Mouse (Mus musculus): Measurements from ENCODE around the gene Abca3. TPM values are rescaled to one million over a fixed set of nuclear protein-coding genes. Genes with fewer than 3 reads are reported as not detected.

Abca3 gene
- polyA plus RNA-seq, 1 experiment from 2014 or later = 20.8 TPM

GRCm38 (mm10) chr17:24352370-24353194, 832 bp downstream of the Abca3 start:
- ATAC-seq (ENCODE audit: low FRiP score, low TSS enrichment) = no peak; the same call in 1 of the 2 replicates
- 3% methylated on average over 36 of the region's 36 CpGs for WGBS
- H3K9ac ChIP-seq (replicated peaks; ENCODE audit: low read length) = peak overlapping the region; percentile 77

GRCm38 (mm10) chr17:24353960-24354359, 2.2 kb downstream of the Abca3 start:
- Histone ChIP-seq H3K9me3 (ENCODE audit: low read length) (no peaks in the 10 kb centered on the region), H3K4me1 (ENCODE audit: insufficient read depth, low read length) (peaks cover 17% of the 10 kb centered on the region), H3K27me3 (ENCODE audit: insufficient read depth, low read length) (peaks cover 17% of the 10 kb centered on the region), H3K9ac (replicated peaks; ENCODE audit: low read length) (no peak overlapping the region), H3K4me3 (ENCODE audit: low read length) (no peak overlapping the region), H3K36me3 (ENCODE audit: insufficient read depth, low read length) (no peaks in the 10 kb centered on the region), H3K27ac (ENCODE audit: low read length) (no peak overlapping the region), H3K4me2 (replicated peaks; ENCODE audit: low read depth, low read length) (no peak overlapping the region)
- 87% methylated on average over 3 of the region's 3 CpGs for WGBS
- no peak for ATAC-seq (ENCODE audit: low FRiP score, low TSS enrichment)

More at GRCm38 (mm10) chr17:24352370-24353194, 832 bp downstream of the Abca3 start:
- Histone ChIP-seq H3K4me3 (ENCODE audit: low read length) (peak overlapping the region; percentile 70), H3K27ac (ENCODE audit: low read length) (peak overlapping the region; percentile 70), H3K36me3 (ENCODE audit: insufficient read depth, low read length) (no peaks in the 10 kb centered on the region), H3K4me1 (ENCODE audit: insufficient read depth, low read length) (peaks cover 17% of the 10 kb centered on the region), H3K27me3 (ENCODE audit: insufficient read depth, low read length) (peaks cover 17% of the 10 kb centered on the region), H3K9me3 (ENCODE audit: low read length) (no peaks in the 10 kb centered on the region), H3K4me2 (replicated peaks; ENCODE audit: low read depth, low read length) (peak overlapping the region; percentile 93)

GRCm38 (mm10) chr17:24355284-24355683, 3.5 kb downstream of the Abca3 start:
- no peaks in the 10 kb centered on the region for H3K36me3 ChIP-seq (ENCODE audit: insufficient read depth, low read length)
- 77% methylated on average over 8 of the region's 8 CpGs for WGBS
- peak overlapping the region; percentile 32; the same call in 1 of the 2 replicates for H3K27ac ChIP-seq (ENCODE audit: low read length)
- no peak overlapping the region for H3K4me3 ChIP-seq (ENCODE audit: low read length)
- H3K9ac ChIP-seq (replicated peaks; ENCODE audit: low read length) = no peak overlapping the region
- H3K9me3 ChIP-seq (ENCODE audit: low read length) = no peaks in the 10 kb centered on the region
- H3K4me1 ChIP-seq (ENCODE audit: insufficient read depth, low read length) = peaks cover 17% of the 10 kb centered on the region
- peaks cover 11% of the 10 kb centered on the region for H3K27me3 ChIP-seq (ENCODE audit: insufficient read depth, low read length)
- H3K4me2 ChIP-seq (replicated peaks; ENCODE audit: low read depth, low read length) = no peak overlapping the region
- ATAC-seq (ENCODE audit: low FRiP score, low TSS enrichment) = no peak

GRCm38 (mm10) chr17:24359006-24359405, 7.3 kb downstream of the Abca3 start:
- Histone ChIP-seq H3K9ac (replicated peaks; ENCODE audit: low read length) (no peak overlapping the region), H3K27me3 (ENCODE audit: insufficient read depth, low read length) (no peaks in the 10 kb centered on the region), H3K4me3 (ENCODE audit: low read length) (no peak overlapping the region), H3K36me3 (ENCODE audit: insufficient read depth, low read length) (no peaks in the 10 kb centered on the region), H3K9me3 (ENCODE audit: low read length) (no peaks in the 10 kb centered on the region), H3K4me1 (ENCODE audit: insufficient read depth, low read length) (peaks cover 3% of the 10 kb centered on the region; the same call in 1 of the 2 replicates), H3K27ac (ENCODE audit: low read length) (peak overlapping the region; percentile 6; the same call in 1 of the 2 replicates), H3K4me2 (replicated peaks; ENCODE audit: low read depth, low read length) (no peak overlapping the region)
- 87% methylated on average over 8 of the region's 8 CpGs for WGBS
- no peak for ATAC-seq (ENCODE audit: low FRiP score, low TSS enrichment)

GRCm38 (mm10) chr17:24359903-24360302, 8.2 kb downstream of the Abca3 start:
- Histone ChIP-seq H3K4me3 (ENCODE audit: low read length) (no peak overlapping the region), H3K27ac (ENCODE audit: low read length) (no peak overlapping the region), H3K9ac (replicated peaks; ENCODE audit: low read length) (no peak overlapping the region), H3K9me3 (ENCODE audit: low read length) (no peaks in the 10 kb centered on the region), H3K36me3 (ENCODE audit: insufficient read depth, low read length) (no peaks in the 10 kb centered on the region), H3K27me3 (ENCODE audit: insufficient read depth, low read length) (no peaks in the 10 kb centered on the region), H3K4me1 (ENCODE audit: insufficient read depth, low read length) (peaks cover 3% of the 10 kb centered on the region; the same call in 1 of the 2 replicates), H3K4me2 (replicated peaks; ENCODE audit: low read depth, low read length) (no peak overlapping the region)
- no peak for ATAC-seq (ENCODE audit: low FRiP score, low TSS enrichment)
- 69% methylated on average over 2 of the region's 2 CpGs for WGBS

GRCm38 (mm10) chr17:24360841-24361240, 9.1 kb downstream of the Abca3 start:
- Histone ChIP-seq H3K27me3 (ENCODE audit: insufficient read depth, low read length) (no peaks in the 10 kb centered on the region), H3K36me3 (ENCODE audit: insufficient read depth, low read length) (no peaks in the 10 kb centered on the region), H3K4me3 (ENCODE audit: low read length) (no peak overlapping the region), H3K9me3 (ENCODE audit: low read length) (no peaks in the 10 kb centered on the region), H3K27ac (ENCODE audit: low read length) (no peak overlapping the region), H3K4me1 (ENCODE audit: insufficient read depth, low read length) (no peaks in the 10 kb centered on the region), H3K9ac (replicated peaks; ENCODE audit: low read length) (no peak overlapping the region), H3K4me2 (replicated peaks; ENCODE audit: low read depth, low read length) (no peak overlapping the region)
- ATAC-seq (ENCODE audit: low FRiP score, low TSS enrichment) = no peak
- WGBS = 79% methylated on average over 8 of the region's 8 CpGs

- Histone ChIP-seq H3K9ac (replicated peaks; ENCODE audit: low read length) (no peak overlapping the region), H3K9me3 (ENCODE audit: low read length) (no peaks in the 10 kb centered on the region), H3K27ac (ENCODE audit: low read length) (no peak overlapping the region), H3K4me3 (ENCODE audit: low read length) (no peak overlapping the region), H3K27me3 (ENCODE audit: insufficient read depth, low read length) (no peaks in the 10 kb centered on the region), H3K36me3 (ENCODE audit: insufficient read depth, low read length) (no peaks in the 10 kb centered on the region), H3K4me2 (replicated peaks; ENCODE audit: low read depth, low read length) (no peak overlapping the region), H3K4me1 (ENCODE audit: insufficient read depth, low read length) (no peaks in the 10 kb centered on the region)
- no peak for ATAC-seq (ENCODE audit: low FRiP score, low TSS enrichment)
- 82% methylated on average over 5 of the region's 5 CpGs for WGBS
Observed at GRCm38 (mm10) chr17:24361291-24361690, 9.5 kb downstream of the Abca3 start.

- WGBS = 73% methylated on average over 9 of the region's 9 CpGs
- Histone ChIP-seq H3K27me3 (ENCODE audit: insufficient read depth, low read length) (no peaks in the 10 kb centered on the region), H3K4me1 (ENCODE audit: insufficient read depth, low read length) (no peaks in the 10 kb centered on the region), H3K9ac (replicated peaks; ENCODE audit: low read length) (no peak overlapping the region), H3K9me3 (ENCODE audit: low read length) (no peaks in the 10 kb centered on the region), H3K36me3 (ENCODE audit: insufficient read depth, low read length) (0 out of 2 replicates have a peak, but pooled peaks cover 7% of the 10 kb centered on the region), H3K27ac (ENCODE audit: low read length) (no peak overlapping the region), H3K4me3 (ENCODE audit: low read length) (no peak overlapping the region), H3K4me2 (replicated peaks; ENCODE audit: low read depth, low read length) (no peak overlapping the region)
- ATAC-seq (ENCODE audit: low FRiP score, low TSS enrichment) = peak; percentile 93
Observed at GRCm38 (mm10) chr17:24362527-24362926, 10.8 kb downstream of the Abca3 start.

- 90% methylated on average over 9 of the region's 9 CpGs for WGBS
- Histone ChIP-seq H3K9ac (replicated peaks; ENCODE audit: low read length) (no peak overlapping the region), H3K4me3 (ENCODE audit: low read length) (no peak overlapping the region), H3K27ac (ENCODE audit: low read length) (no peak overlapping the region), H3K9me3 (ENCODE audit: low read length) (no peaks in the 10 kb centered on the region), H3K36me3 (ENCODE audit: insufficient read depth, low read length) (0 out of 2 replicates have a peak, but pooled peaks cover 13% of the 10 kb centered on the region), H3K4me2 (replicated peaks; ENCODE audit: low read depth, low read length) (no peak overlapping the region), H3K4me1 (ENCODE audit: insufficient read depth, low read length) (no peaks in the 10 kb centered on the region), H3K27me3 (ENCODE audit: insufficient read depth, low read length) (no peaks in the 10 kb centered on the region)
- no peak for ATAC-seq (ENCODE audit: low FRiP score, low TSS enrichment)
Observed at GRCm38 (mm10) chr17:24364461-24364860, 12.7 kb downstream of the Abca3 start.

- H3K4me1 ChIP-seq (ENCODE audit: insufficient read depth, low read length) = no peaks in the 10 kb centered on the region
- no peak overlapping the region for H3K4me3 ChIP-seq (ENCODE audit: low read length)
- no peak overlapping the region for H3K4me2 ChIP-seq (replicated peaks; ENCODE audit: low read depth, low read length)
- no peak overlapping the region for H3K9ac ChIP-seq (replicated peaks; ENCODE audit: low read length)
- ATAC-seq (ENCODE audit: low FRiP score, low TSS enrichment) = no peak
- H3K27ac ChIP-seq (ENCODE audit: low read length) = no peak overlapping the region
- WGBS = 73% methylated on average over 13 of the region's 13 CpGs
- H3K36me3 ChIP-seq (ENCODE audit: insufficient read depth, low read length) = 0 out of 2 replicates have a peak, but pooled peaks cover 13% of the 10 kb centered on the region
- H3K9me3 ChIP-seq (ENCODE audit: low read length) = no peaks in the 10 kb centered on the region
- no peaks in the 10 kb centered on the region for H3K27me3 ChIP-seq (ENCODE audit: insufficient read depth, low read length)
Observed at GRCm38 (mm10) chr17:24365863-24366262, 14.1 kb downstream of the Abca3 start.
